Mouse (Mus musculus) stomach, embryonic 14.5 days (tissue): ENCODE results near the gene Relch. TPM values are rescaled to one million over a fixed set of nuclear protein-coding genes. Genes with fewer than 3 reads are reported as not detected.

Experiments used
- polyA plus RNA-seq: library from polyadenylated mRNA; unstranded; fragments of >200 nt; fragmentation: Nextera tagmentation; extraction: Ambion mirVana; gene quantifications from 2 replicates; pipeline ENCODE4 v1.2.1, GENCODE M21; 2014

The Relch gene
- polyA plus RNA-seq, 1 experiment from 2014 or later: 32.4 TPM

Other genes with a start within 250 kb of the Relch start
- 24.0 and 29.0 TPM in 2 replicates for gene Pign, start 184 bp upstream of the Relch start, polyA plus RNA-seq
- gene Tnfrsf11a, start 116.9 kb downstream of the Relch start, polyA plus RNA-seq: 2.6 and 3.5 TPM in 2 replicates